Mouse (Mus musculus): ENCODE measurements at regions not wholly inside any gene's neighbourhood (a gene's known extent, or its start where the extent isn't known, plus 50 kb on each side); places are given as distances from the start of the nearest gene placed in this dataset.

GRCm38 (mm10) chr3:131056893-131057660 is 53.2 kb upstream of the Lef1 start:
- DNase-seq (ENCODE audit: low spot score): peak; percentile 85

DNA sequence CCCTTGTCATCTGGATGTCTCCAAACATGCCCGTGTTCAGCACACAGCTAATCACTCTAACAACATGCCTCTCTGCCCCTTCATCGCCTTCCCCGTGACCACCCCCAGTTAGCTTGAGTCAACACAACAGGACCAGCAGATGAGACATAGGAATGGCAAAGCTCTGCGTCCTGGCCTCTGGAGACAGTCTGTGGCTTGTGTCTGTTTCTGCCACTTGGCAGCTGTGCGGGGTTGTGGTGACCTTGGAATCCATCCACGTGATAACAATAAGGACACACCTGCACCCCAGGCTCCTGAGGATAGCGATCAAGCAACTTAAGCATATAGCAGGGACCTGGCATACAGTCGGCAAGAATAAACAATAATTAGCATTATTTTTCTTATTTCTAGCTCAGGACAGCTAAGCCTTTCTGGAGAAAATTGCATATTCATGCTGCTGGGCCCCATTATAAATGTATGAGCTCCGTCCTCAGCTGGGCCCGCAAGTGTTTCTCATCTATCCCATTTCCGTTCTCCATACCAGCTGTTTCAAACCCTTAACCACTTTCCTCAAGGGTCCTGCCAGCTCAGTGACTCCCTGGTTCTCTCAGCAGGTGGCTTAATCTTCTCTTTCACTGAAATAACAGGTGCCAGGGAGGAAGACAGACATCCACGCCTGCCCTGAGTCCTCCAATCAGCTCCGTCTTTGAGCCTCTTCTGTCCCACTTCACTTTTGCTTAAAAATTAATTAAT is 55.9 kb upstream of the Lef1 start:
- no peak for DNase-seq (ENCODE audit: low spot score)

- DNase-seq (ENCODE audit: low spot score): no peak
These were observed 62.6 kb upstream of the Lef1 start for GRCm38 (mm10) chr3:131047716-131048115.

DNA sequence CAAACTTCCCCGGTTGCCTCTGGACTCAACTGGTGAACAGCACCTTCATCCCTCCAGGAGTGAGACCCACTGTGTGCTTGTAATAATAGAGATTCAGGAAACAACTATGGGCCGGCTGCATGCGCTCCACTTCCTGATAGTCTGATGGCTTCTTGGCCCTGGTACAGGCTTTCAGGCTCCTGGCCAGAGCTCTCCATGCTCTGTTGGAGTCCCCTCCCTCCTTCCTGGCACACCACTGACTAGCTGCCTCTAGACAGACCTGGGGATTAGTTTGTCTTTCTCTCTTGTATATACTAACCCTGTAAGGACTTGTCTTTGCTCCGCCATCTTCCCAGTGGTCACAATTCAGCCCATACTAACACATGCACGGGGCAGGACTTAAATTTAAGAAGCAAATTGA is 63.9 kb upstream of the Lef1 start:
- DNase-seq (ENCODE audit: low spot score): no peak

DNA sequence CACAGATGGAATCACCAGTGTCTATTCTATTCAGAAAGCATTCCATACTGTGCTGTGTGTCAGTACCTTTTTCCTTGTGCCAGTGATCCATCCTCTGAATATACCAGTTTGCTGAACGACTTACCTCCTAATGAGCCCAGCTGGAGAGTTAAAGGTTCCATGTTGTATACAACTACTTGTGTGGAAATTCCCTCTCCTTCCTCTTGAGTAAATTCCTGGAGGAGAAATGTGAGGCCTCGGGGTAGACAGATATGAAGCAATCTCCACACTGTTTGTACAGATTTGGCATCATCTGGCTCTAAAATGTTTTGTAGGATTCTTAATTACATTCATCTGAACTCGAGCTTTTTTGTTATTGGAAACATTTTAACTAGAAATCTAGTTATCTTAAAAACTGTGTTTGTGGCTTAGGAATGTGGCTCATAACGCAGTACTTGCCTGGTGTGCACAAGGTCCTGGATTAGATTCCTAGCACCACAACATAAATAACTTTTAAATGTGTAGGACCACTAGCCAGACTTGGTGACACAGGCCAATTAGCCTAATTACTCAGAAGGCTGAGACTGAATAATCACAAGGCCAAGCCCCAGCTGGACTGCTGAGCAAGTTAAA is 70.0 kb upstream of the Lef1 start:
- DNase-seq (ENCODE audit: low spot score): no peak

- DNase-seq (ENCODE audit: low spot score): no peak
These were observed 73.2 kb upstream of the Lef1 start for GRCm38 (mm10) chr3:131037095-131037494.

GRCm38 (mm10) chr3:131034774-131035173 is 75.5 kb upstream of the Lef1 start:
- no peak for DNase-seq (ENCODE audit: low spot score)

GRCm38 (mm10) chr3:131026336-131026735 is 83.9 kb upstream of the Lef1 start:
- peak; percentile 49 for DNase-seq (ENCODE audit: low spot score)

DNA sequence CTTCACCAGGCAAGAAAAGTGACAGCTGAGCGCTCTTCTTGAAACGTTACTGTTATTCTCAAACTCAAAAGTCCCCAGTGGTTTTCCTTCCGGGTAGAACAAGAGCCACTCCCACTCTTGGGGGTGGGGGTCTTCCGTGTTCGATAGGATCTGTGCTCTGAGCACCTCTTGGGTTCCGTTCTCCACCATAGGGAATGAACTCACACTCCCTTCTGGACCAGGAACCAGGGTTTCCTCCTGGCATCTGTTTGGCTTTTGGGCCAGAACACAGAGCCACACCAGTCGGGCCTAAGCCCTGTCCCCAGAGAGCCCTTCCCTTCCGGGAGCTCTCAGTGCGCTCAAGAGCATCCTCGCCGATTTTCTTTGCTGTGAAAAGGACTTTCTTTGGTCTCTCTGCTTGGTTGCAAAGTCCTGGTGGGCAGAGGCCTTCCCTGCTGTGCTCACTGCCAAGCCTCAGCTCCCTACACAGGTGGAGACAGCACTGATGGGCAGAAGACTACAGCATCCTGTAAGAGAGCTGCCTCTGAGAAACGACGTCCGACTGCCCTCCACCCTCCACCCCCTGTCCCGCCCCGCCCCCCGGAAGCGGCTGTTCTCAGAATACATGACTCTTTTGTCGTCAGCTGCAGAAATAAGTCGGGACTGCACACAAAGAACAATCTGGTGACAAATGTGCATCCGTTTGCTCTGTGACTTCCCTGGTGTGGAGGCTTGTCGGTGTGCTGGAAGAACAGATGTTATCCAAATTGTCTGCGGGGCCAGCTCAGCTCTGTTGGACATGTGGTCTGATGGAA is 90.9 kb upstream of the Lef1 start:
- peak; percentile 84 for DNase-seq (ENCODE audit: low spot score)

DNA sequence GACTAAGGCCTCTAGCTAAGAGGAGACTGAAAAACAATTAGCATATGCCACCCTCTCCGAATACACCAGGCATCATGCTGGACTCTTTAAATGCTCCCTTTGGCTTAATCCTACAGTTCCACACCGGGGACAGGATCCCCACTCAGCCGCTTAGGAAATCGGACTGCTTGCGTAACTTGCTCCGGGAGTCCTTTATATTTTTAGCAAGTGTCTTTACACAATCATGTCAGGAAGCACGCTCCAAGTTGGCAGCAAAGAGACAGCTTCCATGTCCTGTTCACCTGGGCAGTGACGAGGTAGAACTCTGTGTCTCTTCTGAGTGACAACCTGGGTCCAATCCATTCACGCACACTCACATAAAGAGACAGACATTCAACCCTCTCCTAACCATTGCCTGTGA is 92.4 kb upstream of the Lef1 start:
- no peak for DNase-seq (ENCODE audit: low spot score)

DNA sequence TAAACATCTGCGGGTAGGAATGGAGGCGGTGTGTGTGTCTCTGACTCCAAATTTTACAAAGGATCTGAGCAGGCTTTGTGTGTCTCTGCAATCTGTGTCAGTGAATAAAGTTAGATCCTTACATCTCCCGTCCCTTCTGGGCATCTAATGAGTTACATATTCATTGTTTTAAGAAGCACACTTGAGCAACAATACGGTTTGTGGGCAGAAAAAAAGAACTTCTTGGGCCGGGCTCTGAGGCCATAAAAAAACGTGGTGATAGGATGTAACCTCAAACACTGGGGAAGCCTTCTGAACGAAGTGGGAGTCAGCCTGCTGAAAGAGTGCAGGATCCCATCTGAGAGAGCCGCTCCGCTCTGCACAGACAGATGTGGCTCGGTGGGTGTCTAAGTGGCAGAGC is 94.2 kb upstream of the Lef1 start:
- no peak for DNase-seq (ENCODE audit: low spot score)

DNA sequence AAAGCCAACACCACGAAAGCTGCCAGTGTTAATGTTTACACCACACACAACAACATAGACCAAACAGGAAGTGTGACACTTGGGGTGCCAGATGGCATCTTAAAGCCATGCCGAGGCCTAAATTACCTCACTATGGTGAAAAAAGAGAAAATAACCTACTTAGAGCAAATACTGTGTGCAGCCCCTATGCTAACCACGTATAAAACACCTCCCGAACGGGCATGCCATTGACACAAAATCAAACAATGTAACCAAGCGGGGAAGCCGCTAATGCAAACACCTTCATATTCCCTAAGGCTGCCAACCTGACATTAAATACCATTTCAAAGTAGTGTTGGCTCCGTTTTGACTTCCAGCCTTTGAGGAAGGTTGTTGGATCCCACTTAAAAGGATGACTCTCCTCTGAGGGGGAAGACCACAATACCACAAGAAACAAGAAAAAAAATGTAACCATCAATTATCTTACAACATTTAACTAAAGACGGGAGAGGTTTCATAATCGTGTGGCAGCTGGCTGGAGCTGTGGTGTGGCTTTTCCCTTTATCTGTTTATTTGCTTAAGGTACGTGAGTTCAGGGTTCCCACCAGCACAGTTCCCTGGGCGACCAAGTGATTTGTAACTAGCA is 96.1 kb upstream of the Lef1 start:
- peak; percentile 74 for DNase-seq (ENCODE audit: low spot score)

DNA sequence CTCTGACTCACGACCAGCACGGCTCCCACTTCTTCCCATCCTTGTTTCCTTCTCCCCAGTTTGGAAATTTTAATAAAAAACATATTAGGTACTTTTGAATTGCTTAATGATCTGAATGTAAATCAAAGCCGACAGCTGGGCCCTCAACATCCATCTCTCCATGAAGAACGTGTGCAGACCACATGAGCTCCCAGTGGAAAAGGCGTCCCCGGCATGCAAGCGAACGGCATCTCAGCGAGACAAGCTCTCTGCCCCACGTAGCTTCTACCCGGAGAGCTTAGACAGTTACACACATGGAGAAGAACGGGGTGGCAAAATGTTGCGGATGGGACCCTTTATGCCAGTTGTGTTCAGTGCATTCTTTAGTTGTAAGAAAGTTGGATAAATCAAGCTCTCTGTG is 109.6 kb upstream of the Lef1 start:
- no peak for DNase-seq (ENCODE audit: low spot score)

GRCm38 (mm10) chr3:131000252-131000651 is 110.0 kb upstream of the Lef1 start:
- DNase-seq (ENCODE audit: low spot score): no peak

- no peak for DNase-seq (ENCODE audit: low spot score)
These were observed 110.5 kb upstream of the Lef1 start for GRCm38 (mm10) chr3:130999818-131000217.

- DNase-seq (ENCODE audit: low spot score): no peak
These were observed 111.8 kb upstream of the Lef1 start for GRCm38 (mm10) chr3:130998433-130998832.

DNA sequence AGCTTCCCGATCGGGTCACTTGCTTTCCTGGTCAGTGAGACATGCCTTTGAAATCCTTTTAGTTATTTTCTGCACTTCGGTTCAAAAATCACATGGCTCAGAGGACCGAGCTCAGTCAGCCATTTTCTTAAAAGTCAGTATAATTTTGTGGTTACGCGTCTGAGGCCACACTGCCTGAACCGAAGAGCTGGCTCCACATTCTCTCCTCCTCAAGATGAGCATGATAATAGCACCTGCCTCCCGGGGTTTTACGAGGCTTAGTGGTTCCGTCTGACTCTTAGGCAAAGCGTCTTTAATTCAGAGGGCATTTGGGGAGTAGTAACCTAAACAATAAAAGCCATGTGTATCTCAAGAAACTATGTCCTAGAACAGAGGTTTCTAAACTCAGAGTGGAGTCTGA is 113.5 kb upstream of the Lef1 start:
- no peak for DNase-seq (ENCODE audit: low spot score)

DNA sequence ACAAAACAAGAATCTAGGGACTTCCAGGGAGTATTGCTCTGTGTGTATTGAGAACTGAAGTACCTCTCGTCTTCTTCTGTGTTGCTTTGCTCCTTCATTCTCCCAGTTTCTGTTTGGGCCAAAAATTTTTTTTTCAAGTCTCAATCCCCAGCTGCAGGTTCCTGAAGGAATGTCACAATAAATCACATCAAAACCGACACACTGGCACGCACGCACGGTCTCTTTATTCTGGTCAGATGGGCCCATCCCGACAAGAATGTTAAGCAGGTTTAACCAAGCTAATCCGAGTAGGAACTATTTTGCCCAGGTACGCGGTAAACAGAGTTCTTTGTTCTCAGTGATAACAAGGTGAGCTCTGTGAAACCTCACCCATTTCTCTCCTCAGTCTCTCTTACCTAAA is 118.3 kb upstream of the Lef1 start:
- DNase-seq (ENCODE audit: low spot score): no peak

- DNase-seq (ENCODE audit: low spot score): no peak
These were observed 123.6 kb upstream of the Lef1 start for GRCm38 (mm10) chr3:130986708-130987107.

- no peak for DNase-seq (ENCODE audit: low spot score)
These were observed 124.2 kb upstream of the Lef1 start for GRCm38 (mm10) chr3:130986101-130986500.

GRCm38 (mm10) chr3:130981566-130981965 is 128.7 kb upstream of the Lef1 start:
- DNase-seq (ENCODE audit: low spot score): no peak

Measured in T-cell, adult 2 months (primary cell).